Mouse (Mus musculus) layer of hippocampus, adult 9-10 months (tissue): ENCODE results near the gene Raly.

Experiments
- DNase-seq: peaks from one replicate; pipeline ENCODE4 v3.0.0; 2022; ENCODE audit warnings: low spot score

Gene Raly

DNA sequence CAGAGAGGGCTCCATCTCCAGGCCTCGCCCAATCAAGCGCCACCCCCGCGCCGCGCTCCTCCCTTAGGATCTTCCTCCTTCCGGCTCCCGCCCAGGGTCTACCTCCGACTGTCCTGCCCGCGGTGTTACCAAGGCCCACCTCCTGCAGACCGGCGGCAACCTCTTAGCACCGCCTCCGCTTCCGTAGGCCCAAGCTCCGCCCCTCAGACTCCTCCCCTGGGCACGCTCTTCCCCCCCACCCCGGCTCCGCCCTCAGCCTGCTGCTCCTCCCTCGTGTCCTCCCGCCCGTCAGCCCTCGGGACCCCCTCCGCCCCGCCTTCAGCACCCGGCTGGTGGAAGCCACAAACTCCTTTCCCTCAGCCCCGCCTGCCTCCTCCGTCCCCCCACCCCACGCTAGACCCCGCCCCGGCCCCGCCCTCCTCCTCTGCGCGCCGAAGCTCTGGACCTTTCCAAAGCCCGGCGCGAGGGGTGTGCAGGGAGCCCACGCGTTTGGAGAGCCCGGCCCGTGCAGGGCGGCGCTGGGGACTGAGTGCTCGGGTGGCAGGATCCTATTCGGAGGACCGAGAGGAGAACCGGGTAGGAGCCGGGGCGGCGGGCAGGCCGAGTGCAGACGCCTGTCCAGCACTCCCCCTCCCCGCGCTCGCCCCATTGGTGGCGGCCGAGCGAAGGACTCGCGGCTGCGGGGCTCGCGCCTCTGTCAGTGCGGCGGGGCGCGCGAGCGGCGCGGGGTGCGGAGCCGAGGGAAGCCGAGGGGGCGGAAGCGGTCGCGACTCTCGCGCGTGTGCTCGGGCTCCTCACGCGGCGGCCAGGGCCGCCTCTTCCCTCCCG is at the start of gene Raly, which contains the start of gene a:
Gene Raly (plus strand): TSS at position 441 of the 828 bp plus-strand sequence.
Gene a (plus strand): TSS at position 747 of the 828 bp plus-strand sequence.
- DNase-seq, result peak; percentile 83

- no peak for DNase-seq
Observed at GRCm38 (mm10) chr2:154742911-154743819, 47.7 kb upstream of the Raly start.

- DNase-seq, result no peak
Observed at GRCm38 (mm10) chr2:154743915-154744314, 47.0 kb upstream of the Raly start.

DNA sequence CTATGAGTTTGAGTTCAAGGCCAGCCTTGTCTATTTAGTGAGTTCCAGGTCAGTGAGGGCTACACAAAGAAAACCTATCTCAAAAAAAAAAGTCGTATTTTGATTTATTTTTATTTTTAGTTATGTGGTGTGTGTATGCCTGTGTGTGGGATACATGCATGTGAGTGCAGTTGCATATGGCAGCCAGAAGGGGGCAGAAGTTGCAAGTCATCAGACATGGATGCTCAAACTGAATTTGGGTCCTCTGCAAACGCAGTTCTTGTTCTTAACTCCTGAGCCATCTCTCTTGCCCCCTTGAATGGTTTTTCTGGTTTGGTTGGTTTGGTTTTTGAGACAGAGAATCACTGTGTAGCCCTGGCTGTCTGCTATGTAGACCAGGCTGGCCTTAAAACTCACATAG is 42.5 kb upstream of the Raly start:
- no peak for DNase-seq

DNA sequence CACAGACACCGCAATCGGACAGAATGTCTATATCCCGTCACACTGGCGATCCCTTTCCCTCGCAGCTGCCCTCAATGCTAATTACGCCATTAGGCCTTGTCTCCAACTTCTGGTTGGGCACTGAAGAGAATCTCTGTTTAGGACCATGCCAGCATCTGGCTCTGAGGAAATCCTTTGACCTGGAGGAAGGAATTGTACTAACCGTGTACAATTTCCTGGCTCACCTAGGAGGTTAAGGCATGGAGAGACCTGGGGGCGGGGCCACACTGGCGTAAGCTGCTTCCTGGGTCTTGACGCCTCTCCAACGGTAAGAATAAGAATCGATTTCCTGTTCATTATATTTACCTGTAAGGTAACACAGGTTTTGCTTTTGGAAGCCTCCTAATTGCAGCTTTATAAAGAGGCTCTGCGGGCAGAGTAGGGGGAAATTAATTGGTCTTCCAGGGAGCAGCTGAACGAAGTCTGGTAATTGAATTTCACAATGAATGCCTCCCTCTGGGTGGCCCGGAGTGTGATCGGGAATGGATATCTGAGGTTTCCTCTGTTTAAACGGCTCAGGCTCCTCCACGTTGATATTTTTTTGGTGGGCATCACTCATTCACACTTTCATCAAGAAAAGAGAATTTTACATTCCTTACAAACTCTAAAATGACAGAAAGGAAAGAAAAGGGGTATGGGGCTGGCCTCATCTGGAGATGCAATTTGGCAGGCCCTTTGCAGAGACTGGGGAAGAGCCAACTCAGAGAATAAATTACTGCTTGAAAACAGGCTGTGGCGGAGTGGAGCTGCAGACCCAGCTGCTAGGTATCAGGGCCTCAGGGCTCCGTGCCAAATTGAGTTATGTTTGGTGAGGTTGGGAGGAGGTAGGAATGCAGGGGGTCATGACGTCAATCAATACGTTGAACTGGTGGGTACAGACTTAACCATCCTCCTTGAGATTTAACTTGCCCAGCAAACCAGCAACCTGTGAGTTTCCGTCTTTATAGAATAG is 41.6 kb upstream of the Raly start:
- DNase-seq, result no peak

DNA sequence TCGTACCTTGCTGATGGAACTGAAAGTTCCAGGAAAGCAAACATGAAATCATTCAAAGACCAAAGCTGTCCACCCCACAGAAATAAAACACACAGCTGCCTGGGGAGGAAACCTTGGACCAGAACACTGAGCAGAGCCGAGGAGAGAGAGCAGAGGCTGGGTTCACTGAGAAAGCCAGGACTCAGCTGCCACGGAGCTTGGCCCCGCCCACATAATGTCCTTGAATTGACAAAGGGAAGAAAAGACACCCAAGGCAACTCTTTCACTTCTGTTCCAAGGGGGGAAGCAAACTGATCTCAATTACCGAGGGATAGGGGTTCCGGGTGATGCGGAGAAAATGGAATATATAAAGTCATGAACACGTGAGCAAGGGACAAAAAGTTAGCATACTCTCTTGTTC is 39.0 kb upstream of the Raly start:
- no peak for DNase-seq

- DNase-seq, result no peak
Observed at GRCm38 (mm10) chr2:154754068-154754560, 36.8 kb upstream of the Raly start.

DNA sequence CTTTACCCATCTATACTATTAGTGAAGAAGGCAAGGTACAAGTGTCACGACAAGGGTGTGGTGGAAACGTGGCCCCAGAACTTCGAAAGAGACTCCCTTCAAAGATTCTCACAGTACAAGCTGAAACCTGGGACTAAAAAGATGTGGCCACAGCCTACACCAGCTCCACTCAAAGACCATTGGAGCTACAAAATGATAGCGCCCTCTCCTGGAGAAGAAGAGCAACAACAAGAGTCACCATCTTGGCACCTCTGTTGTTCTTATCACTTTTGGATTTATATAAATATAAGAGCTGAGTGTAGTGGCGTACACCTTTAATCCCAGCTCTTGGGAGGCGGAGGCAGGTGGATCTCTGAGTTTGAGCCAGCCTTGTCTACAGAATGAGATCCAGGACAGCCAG is 35.1 kb upstream of the Raly start:
- no peak for DNase-seq

DNA sequence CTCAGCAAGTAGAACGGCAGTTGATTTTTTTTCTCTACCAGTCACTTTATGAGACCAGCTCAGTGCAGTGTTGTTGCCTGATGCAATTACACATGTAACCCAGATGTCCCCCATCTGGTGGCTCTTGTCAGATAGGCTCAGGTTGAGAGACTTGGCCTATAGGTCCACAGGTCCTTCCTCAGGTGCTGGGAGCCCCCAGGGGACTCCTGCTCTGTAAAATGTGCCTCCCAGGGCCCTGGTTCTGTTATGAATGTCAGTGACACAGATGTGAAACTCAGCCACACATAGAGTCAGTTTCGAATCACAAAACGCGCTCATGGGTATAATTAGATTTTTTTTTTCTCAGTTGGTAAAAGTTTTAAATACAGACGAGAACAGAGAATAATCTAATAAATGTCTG is 33.2 kb upstream of the Raly start:
- DNase-seq, result no peak

DNA sequence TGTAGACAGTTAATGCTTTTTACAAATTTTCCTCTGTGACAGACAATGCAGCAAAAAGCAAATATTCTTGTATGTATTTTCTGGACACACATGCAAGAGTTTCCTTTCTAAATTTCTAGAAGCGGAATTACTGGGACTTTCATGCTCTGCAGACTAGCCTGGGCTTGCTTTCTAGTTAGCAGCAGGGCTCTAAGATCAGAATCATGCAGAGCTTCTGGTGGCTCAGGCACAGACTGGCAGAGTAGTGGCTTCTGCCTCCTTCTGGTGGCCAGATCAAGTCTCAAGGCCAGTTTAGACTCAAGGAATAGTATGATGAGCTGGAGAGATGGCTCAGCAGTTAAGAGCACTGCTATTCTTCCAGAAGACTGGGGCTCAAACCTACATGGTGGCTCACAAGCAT is 32.4 kb upstream of the Raly start:
- no peak for DNase-seq

DNA sequence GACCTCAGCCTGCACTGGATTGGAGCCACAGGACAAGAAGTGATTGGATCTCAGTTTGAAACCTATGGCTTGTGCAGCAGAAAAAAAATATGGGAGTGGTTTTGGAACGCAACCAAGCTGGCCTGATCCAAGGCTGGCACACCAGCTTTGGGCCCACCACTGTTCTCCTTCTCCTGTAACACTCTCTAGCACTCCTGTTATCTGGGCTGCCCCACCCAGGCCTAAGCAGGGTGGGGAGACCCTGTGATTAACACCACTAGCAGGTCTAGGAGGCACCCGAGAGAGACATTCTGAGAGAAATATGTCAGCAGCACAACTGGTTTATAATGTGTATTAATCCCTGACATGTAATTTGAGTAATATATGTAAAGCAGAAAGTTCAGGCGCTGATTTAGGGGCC is 27.7 kb upstream of the Raly start:
- no peak for DNase-seq

DNA sequence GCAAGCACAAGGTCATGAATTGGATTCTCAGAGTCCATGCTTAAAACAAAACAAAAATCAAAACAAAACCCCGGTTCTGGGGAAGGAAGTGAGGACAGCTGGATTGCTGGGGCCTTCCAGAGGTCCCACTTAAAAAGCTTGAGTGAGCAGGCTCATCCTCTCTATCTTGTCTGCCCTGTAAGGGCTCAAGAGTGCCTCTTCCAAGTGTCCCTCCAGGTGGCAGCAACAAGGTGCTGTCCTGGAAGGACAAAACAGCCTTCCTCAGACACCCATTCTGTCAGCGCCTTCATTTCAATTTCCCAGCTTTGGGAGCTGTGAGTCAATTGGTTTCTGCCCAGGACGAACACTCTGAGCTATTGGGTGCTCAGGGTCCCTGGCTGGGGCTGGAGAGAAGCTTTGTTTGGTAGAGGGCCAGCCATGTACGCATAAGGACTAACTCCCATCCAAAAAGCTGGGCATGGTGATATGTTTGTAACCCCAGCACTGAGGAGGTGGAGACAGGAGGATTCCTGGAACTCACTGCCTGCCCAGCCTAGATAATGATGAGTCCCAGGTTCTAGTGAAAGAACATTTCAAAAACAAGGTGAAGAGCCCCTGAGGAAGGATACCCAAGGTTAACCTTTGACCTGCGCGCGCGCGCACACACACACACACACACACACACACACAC is 25.9 kb upstream of the Raly start:
- no peak for DNase-seq

DNA sequence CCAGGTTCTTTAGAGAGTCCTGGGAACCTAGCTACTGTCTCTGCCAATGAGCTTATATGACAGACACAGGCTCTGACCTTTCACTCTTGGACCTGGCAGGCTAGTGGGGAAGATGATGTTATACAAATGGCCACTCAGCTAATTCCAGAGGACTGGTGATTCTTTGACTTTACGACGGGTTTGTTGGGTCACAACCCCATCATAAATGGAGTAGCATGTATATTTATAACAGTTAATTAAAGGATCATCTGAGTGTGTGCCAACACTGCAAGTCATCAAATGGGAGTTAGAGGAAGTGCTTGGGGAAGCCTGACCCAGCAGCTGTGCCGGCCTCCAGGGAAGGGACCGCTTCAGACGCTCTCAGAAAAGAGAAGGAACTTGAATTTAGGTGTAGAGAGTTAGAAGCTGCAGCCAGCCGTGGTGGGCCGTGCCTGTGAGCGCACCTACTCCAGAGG is 25.3 kb upstream of the Raly start:
- DNase-seq, result no peak

- no peak for DNase-seq
Observed at GRCm38 (mm10) chr2:154767051-154767450, 23.8 kb upstream of the Raly start.

DNA sequence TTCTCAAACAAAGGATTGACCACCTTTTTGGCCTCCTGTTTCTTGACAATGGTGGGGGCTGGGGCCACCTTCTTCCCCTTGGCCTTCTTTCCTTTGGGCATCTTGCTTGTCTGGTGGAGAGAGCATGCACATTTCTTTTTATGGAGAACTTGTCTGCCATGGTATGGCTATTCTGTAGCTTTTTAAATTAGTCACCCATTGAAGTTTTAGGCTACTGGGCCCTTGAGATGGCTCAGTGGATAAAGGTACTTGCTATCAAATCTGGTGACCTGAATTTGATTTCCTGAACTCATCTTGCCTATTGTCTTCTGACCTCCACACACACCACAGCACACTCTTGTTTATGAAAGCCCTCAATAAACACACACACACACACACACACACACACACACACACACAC is 21.0 kb upstream of the Raly start, which contains the start of gene Gm14214:
Gene Gm14214 (minus strand): TSS at position 101 of the 400 bp plus-strand sequence.
- no peak for DNase-seq

DNA sequence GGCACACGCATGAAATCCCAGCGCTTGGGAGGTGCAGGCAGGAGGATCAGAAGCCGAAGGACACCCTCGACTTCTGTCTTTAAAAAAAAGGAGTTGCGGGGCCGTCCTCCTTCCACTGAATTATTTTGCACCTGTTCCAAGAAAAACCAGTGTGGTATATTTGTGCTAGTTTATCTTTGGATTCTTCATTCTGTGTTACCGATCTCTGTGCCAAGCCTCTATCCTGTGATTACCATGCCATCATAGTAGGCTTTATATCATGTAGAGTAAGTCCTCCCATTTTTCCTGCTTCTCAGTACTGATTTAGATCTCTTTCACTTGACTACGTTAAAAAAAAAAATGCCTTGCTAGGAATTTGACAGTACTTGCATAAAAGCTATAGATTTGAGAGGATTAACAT is 19.3 kb upstream of the Raly start:
- no peak for DNase-seq

DNA sequence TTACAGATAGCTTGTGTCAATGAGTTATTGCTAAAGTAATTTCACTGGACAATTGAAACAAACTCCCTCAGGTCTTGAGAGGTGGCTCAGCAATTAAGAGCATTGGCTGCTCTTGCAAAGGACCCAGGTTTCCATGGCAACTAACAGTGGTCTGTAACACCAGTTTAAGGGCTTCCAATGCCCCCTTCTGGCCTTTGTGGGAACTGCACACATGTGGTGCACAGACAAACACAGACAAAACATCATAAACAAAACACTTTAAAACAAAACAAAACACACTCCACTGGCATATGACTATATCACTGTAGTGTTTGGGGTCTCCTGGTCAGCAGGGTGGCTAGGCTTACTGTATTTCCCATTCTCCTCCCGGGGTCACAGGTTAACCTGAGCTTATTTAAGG is 16.9 kb upstream of the Raly start:
- DNase-seq, result no peak

GRCm38 (mm10) chr2:154776496-154776895 is 14.4 kb upstream of the Raly start:
- DNase-seq, result no peak

DNA sequence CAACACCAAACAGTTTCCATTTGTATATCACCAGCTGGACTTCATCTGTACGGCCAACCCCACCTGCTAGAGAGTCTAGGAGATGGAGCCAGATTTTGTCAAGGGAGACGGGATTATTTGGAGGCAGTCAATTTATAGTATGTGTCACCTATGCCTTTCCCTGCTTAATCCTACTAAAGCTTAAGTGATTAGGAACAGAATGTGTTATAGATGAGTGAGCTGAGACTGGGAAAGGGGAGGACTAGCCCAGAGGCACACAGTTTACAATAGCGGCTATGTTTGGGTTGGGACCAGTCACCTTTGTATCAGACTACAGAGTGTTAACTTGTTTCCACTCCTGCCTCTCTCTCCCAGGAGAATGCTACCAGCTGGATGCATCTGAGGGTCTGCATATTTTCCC is 11.2 kb upstream of the Raly start:
- no peak for DNase-seq

DNA sequence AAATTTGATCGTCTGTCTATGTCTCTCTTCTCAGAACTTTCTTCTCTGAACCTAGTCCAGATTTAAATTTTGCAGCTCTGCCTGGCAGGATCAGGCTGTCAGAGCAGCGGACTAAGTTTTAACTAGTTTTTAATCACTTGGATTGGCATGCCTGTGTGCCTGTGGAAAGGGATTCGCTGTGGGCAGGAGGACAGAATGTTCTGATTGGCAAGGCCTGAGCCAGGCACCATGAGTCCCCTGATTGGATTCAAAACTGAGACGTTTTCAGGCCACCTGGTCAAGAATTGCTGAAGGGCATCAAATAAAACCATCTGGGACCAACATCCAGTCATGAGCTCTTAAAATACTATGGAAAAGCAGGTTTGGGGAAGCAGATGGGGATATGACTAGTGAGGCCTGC is 8.5 kb upstream of the Raly start:
- DNase-seq, result no peak
